Mouse (Mus musculus) midbrain, embryonic 13.5 days (tissue): ENCODE results near the gene Spns3. TPM values are rescaled to one million over a fixed set of nuclear protein-coding genes. Genes with fewer than 3 reads are reported as not detected.
A peak's percentile ranks its signal among the peaks of the same experiment; 100 is the strongest.

Experiments used
- ATAC-seq: fragments of 200-750 bp; cut with Nextera tagmentation; 2 replicates; pipeline ENCODE4 v1.8.0; 2017; ENCODE audit warnings: mild to moderate bottlenecking, moderate TSS enrichment, moderate library complexity
- H3K27ac ChIP-seq: fragments of 300-500 bp; sonication (generic); 2 replicates; pipeline ENCODE4 v1.5.1; 2015; ENCODE audit warnings: inconsistent platforms, mild to moderate bottlenecking, moderate library complexity
- H3K27me3 ChIP-seq: fragments of 300-500 bp; sonication (generic); 2 replicates; pipeline ENCODE4 v1.6.1; 2015; ENCODE audit warnings: mild to moderate bottlenecking, inconsistent platforms
- H3K36me3 ChIP-seq: fragments of 300-500 bp; sonication (generic); 2 replicates; pipeline ENCODE4 v1.6.1; 2015; ENCODE audit warnings: mild to moderate bottlenecking, inconsistent platforms
- H3K4me1 ChIP-seq: fragments of 300-500 bp; sonication (generic); replicated peaks from 2 replicates; pipeline ENCODE4 v1.6.1; 2015; ENCODE audit warnings: inconsistent platforms
- H3K4me2 ChIP-seq: fragments of 300-500 bp; sonication (generic); replicated peaks from 2 replicates; pipeline ENCODE4 v1.6.1; 2015; ENCODE audit warnings: moderate library complexity, mild to moderate bottlenecking, inconsistent platforms
- H3K4me3 ChIP-seq: fragments of 300-500 bp; sonication (generic); replicated peaks from 2 replicates; pipeline ENCODE4 v1.5.1; 2015; ENCODE audit warnings: mild to moderate bottlenecking, inconsistent platforms
- H3K9ac ChIP-seq: fragments of 300-500 bp; sonication (generic); replicated peaks from 2 replicates; pipeline ENCODE4 v1.6.1; 2015; ENCODE audit warnings: mild to moderate bottlenecking, inconsistent platforms
- H3K9me3 ChIP-seq: fragments of 300-500 bp; sonication (generic); 2 replicates; pipeline ENCODE4 v1.6.1; 2016; ENCODE audit warnings: mild to moderate bottlenecking, inconsistent platforms
- WGBS: fragments of 180-500 bp; shearing (Covaris S2); methylation state at CpG from one replicate; pipeline ENCODE4 v1.1.7; 2015; 5-methylcytosine and 5-hydroxymethylcytosine counted together
- polyA plus RNA-seq: library from polyadenylated mRNA; unstranded; fragments of >200 nt; fragmentation: Nextera tagmentation; extraction: Ambion mirVana; gene quantifications from 2 replicates; pipeline ENCODE4 v1.2.1, GENCODE M21; 2015

The Spns3 gene
- 0.10 TPM in 1 of 2 replicates, not detected in the other for polyA plus RNA-seq

DNA sequence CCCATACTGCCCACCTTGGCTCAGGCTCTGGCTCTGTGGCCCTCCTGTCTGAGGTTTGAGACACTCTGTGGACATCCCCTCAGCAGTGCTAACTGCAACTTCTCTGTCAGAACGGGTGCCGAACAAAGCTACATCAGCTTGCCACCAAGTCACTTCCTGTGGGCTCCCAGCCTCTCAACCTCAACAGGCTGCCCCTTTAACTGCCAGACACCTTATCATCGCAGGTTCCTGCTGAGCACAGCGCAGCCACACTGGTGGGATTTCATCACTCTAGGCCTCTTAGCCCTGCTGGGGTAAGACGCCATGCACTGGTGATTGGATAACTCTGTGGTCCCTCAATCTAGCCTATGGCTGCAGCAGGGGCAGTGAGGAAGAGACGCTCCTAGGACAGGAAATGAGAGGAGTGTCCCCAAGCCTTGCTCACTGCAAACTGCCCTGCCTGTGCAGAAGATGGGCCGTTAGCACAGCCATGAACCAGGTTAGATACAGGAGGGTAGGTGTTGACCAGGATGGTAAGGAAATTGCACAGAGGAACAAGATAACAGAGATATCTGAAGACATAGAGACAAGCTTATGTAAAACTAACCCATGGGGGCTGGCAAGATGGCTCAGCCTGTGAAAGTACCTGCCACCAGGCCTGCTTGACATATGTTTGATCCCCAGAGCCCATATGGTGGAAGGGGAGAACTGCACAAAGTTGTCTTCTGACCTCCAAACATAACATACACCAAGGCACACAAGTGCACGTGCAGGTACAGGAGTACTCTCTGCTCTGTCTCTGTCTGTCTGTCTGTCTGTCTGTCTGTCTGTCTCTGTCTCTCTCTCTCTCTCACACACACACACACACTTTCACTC lies at the start of gene Spns3:
Spns3 (minus strand) TSS at position 373 of the 855 bp plus-strand sequence.
- Histone ChIP-seq H3K4me2 (no peak within 1 kb of the TSS), H3K9me3 (no peaks in the 10 kb centered on the region), H3K9ac (no peak within 1 kb of the TSS), H3K27me3 (no peaks in the 10 kb centered on the region), H3K36me3 (no peaks in the 10 kb centered on the region), H3K27ac (no peak within 1 kb of the TSS), H3K4me1 (no peaks in the 10 kb centered on the region), H3K4me3 (no peak within 1 kb of the TSS)
- 81% methylated on average over 8 of the region's 8 CpGs for WGBS
- no peak for ATAC-seq

DNA sequence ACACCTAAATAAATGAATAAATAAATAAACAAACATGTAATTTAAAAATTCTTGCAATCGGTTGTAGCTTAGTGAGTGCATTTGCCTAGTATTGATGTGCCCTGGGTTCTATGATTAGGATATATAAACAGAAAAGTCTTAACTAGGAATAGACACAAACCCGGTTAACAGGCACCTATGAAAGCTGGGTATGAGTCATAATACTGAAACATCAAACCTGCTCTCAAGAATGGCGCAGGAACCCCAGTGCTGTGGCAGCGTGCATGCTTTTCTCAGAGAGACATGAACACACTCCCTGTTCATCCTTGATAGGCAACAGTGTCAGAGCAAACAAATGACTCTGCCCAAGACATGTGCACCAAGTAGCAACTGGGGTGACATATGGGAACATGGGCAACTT lies 47.5 kb upstream of the Spns3 start:
- Histone ChIP-seq H3K4me1 (no peaks in the 10 kb centered on the region), H3K4me2 (no peak overlapping the region), H3K36me3 (no peaks in the 10 kb centered on the region), H3K9ac (no peak overlapping the region), H3K9me3 (no peaks in the 10 kb centered on the region), H3K4me3 (no peak overlapping the region), H3K27me3 (no peaks in the 10 kb centered on the region), H3K27ac (no peak overlapping the region)
- 91% methylated on average over 4 of the region's 4 CpGs for WGBS
- ATAC-seq = no peak

DNA sequence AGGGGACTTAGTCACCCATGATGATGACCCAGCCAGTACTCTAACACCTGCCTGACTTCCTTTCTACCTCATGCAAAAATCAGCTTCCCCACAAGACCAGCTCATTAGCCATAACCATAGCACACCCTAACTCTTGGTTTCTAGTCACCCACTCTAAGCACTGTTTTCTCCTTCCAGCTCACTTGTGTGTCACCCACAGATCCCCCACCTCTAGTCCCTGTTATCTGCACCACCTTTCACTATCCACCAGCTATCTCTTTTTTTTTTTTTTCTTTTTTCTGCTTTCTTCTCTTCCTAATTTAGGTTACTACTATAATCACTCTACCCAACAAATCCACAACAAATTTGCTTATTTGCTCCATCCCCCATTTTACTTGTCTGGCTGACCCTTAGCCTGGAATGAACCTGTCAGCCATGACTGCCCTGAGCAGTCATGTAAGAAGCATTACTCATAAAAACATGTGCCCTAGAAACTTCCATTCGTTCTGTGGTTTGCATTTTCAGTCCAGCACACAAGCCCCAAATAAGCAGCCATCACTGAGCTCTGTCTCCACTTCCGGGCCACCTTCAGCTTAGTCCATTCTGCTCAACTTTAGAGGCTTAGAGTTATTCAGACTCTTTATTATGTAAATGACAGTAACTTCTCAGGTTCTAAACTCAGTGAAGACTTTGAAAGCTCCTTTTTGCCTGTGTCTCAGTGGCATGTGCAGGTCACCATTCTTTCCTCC lies 44.9 kb upstream of the Spns3 start:
- no peak for ATAC-seq
- 54% methylated on average over 2 of the region's 2 CpGs for WGBS
- Histone ChIP-seq H3K27ac (no peak overlapping the region), H3K4me3 (no peak overlapping the region), H3K4me2 (no peak overlapping the region), H3K9ac (no peak overlapping the region), H3K27me3 (no peaks in the 10 kb centered on the region), H3K4me1 (no peaks in the 10 kb centered on the region), H3K9me3 (no peaks in the 10 kb centered on the region), H3K36me3 (no peaks in the 10 kb centered on the region)

DNA sequence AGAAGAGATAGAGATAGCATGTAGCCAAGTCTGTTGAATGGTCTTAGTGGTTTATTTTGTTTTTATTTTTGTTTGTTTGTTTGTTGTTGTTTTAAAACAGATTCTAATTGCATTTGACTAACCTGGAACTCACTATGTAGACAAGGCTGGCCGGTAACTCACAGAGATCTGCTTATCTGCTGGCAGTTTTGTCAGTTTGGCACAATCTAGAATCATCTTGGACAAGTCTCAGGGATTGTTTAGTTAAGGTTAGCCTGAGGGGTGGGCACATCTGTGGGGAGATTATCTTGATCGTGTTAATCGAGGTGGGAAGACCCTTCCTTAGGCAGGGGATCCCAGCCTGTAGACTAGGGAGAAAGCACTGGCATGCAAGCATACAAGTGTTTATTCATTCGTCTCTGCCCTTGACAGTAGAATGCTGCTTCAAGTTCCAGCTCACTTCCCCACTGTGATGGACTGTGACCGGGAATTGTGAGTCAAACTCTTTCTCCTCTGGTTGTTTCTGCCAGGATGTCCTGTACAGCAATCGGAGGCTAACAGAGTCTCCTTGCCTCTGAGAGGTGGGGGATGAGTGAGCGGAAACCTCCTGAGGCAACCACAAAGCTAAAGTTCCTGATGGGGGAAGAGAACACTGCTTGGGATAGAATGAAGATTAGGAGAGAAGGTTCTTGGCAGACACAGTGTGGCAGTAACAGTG lies 37.4 kb upstream of the Spns3 start:
- Histone ChIP-seq H3K4me2 (no peak overlapping the region), H3K36me3 (no peaks in the 10 kb centered on the region), H3K4me3 (no peak overlapping the region), H3K9ac (no peak overlapping the region), H3K4me1 (no peaks in the 10 kb centered on the region), H3K27ac (no peak overlapping the region), H3K27me3 (no peaks in the 10 kb centered on the region), H3K9me3 (no peaks in the 10 kb centered on the region)
- ATAC-seq = no peak
- WGBS = 64% methylated on average over 7 of the region's 7 CpGs

DNA sequence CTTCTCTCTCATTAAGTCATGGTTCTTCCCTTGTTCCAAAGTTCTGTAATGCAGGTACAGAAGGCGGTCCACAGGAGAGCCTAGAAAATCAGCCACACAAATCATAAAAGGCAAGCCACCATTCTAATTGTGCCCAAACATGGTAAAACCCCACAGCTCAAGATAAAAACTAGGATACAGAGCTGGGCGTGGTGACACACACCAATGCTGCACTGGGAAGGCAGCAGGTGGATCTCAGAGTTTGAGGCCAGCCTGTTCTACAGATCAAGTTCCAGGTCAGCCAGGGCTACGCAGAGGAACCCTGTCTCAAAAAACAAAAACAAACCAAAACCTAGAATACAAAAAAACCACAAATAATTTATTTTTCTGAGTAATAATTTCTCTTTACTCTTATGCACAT lies 36.3 kb upstream of the Spns3 start:
- 93% methylated on average over 3 of the region's 3 CpGs for WGBS
- H3K4me3 ChIP-seq = no peak overlapping the region
- no peak for ATAC-seq
- no peaks in the 10 kb centered on the region for H3K27me3 ChIP-seq
- H3K9me3 ChIP-seq = no peaks in the 10 kb centered on the region
- no peak overlapping the region for H3K27ac ChIP-seq
- no peaks in the 10 kb centered on the region for H3K36me3 ChIP-seq
- no peak overlapping the region for H3K9ac ChIP-seq
- no peaks in the 10 kb centered on the region for H3K4me1 ChIP-seq
- H3K4me2 ChIP-seq = no peak overlapping the region

DNA sequence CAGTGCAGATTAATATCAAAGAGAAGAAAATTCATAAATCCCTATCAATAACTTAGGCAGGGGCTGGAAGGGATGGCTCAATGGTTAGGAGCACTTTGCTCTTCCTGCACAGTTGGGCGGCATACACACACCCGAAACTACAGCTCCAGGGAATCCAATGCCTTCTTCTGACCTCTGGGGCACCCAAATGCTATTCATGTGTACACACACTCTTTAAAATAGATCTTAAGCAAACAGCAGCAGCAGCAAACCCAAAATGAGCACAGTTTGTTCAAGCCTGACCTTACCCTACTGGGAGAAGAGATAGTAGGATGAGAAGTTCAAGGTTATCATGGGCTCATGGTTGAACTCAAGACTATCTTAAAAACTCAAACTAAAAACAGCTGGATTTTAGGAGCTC lies 32.8 kb upstream of the Spns3 start:
- Histone ChIP-seq H3K4me3 (no peak overlapping the region), H3K36me3 (no peaks in the 10 kb centered on the region), H3K4me1 (no peaks in the 10 kb centered on the region), H3K9me3 (no peaks in the 10 kb centered on the region), H3K27me3 (no peaks in the 10 kb centered on the region), H3K4me2 (no peak overlapping the region), H3K27ac (no peak overlapping the region), H3K9ac (no peak overlapping the region)
- ATAC-seq = no peak
- 80% methylated on average over 2 of the region's 2 CpGs for WGBS

DNA sequence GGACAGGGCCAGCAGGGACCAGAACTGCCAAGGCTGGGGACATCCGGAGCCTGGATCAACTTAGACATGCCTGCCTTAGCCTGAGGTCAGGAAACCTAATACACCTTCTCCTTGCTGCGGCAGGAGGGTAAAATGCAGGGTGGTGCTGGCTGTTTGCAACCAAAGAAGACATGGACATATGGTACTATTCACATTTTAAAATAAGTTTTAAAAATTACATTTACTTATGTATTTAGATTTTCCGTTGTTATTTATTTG lies 32.1 kb upstream of the Spns3 start:
- Histone ChIP-seq H3K4me1 (peaks cover 2% of the 10 kb centered on the region; the same call in 1 of the 2 replicates), H3K4me2 (no peak overlapping the region), H3K27me3 (no peaks in the 10 kb centered on the region), H3K4me3 (no peak overlapping the region), H3K36me3 (no peaks in the 10 kb centered on the region), H3K9me3 (no peaks in the 10 kb centered on the region), H3K9ac (no peak overlapping the region), H3K27ac (no peak overlapping the region)
- 81% methylated on average over 3 of the region's 3 CpGs for WGBS
- no peak for ATAC-seq

DNA sequence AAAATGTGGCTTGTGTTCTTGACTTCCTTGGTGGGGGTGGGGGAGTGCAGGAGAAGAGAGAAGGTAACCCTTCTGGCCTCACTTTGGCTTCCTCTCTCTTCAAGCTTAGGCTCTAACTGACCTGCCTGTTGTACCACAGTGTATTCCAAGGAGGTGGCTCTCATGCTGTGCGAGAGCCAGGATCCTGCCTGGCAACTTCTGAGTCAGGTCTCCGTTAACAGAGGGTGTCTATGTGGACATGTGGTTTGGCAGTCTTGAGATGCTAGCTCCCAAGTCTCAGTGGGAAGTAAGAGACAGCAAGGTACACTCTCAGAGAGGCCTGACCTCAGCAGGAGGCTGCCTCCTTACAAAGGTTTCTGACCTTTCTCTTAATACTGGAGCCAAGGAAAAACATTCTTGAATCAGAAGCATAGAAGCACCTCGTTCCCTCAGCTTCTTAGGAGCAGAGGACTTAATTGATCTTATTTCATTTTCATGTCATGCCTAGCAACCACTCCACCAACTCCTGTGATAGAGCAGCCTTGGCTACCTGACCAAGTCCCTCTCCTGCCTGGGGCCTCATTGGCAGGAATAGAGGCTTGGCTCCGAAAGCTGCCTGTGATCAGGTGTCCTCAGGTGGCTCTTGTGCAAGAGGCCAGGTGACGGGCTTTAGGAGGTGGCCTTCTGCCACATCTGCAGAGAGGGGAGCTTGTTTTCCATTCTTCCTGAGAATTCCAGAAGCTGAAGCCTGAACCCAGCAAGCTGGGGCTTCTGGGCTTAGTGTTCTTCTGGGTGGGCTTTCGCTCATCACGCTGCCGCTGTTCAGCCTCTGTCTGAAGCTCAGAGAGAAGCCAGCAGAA lies 31.5 kb upstream of the Spns3 start:
- H3K4me2 ChIP-seq = no peak overlapping the region
- H3K4me3 ChIP-seq = no peak overlapping the region
- no peak for ATAC-seq
- H3K36me3 ChIP-seq = no peaks in the 10 kb centered on the region
- H3K27me3 ChIP-seq = no peaks in the 10 kb centered on the region
- peaks cover 7% of the 10 kb centered on the region for H3K4me1 ChIP-seq
- 74% methylated on average over 8 of the region's 8 CpGs for WGBS
- H3K27ac ChIP-seq = no peak overlapping the region
- H3K9ac ChIP-seq = no peak overlapping the region
- no peaks in the 10 kb centered on the region for H3K9me3 ChIP-seq

DNA sequence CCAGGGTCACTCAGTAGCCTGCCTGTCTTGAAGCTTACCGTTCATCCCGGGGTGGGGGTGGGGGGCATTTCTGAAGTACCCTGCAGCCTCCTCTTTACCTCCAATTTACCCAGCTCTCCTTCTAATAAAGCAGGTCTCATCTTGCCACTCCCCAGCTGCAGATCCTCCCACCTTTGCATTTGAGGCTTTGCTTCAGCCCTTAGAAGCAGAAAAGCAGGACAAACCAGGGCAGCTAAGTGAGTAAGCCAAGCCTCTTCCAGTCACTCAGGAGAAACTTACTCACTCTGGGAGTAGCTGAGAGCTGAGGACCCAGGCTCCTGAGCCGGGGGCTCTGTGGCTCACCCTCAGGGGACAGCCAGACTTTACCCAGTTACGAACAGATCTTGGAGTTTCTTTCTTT lies 28.2 kb upstream of the Spns3 start:
- ATAC-seq = no peak

DNA sequence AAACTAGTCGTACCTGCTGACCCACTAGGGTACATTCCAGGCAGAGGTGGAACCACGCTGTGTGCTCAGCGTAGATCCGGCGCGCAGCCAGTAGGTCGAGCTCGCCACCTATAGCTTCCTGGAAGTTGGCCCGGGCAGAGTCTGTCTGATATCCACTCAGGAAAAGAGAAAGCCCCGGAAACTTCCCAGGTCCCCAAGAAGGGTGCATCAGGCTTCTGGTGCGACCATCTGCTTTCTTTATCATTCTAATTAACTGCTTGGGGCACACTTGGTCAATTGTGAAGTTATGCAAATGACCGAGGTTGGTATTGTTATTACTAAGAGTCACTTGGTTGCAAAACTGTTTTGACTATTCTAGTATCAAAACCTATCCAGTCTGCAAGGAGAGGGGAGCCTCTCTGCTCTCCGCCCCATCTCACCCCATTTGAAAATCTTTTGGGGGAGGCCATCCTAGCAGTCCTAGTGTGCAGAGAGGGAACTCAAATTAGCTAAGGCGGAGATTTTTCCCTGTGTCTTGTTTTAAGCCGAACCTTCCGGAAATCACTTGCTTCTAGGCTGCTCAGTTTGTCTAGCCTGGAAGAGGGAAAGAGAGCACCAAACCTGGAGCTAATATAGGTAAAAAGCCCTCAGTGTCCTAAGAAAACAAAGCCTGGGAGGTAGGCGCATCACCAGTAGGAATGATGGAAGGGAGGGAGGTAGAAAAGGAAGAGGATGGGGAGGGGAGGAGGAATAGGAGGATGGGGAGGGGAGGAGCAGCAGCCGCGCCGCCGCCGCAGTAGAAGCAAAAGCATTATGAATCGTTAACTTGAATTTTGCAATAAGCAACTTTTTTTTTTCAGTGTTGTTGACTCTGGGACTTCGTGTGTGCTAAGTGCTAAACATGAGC lies 26.4 kb upstream of the Spns3 start:
- ATAC-seq = peak; percentile 63
- peak overlapping the region; percentile 59 for H3K9ac ChIP-seq
- H3K36me3 ChIP-seq = no peaks in the 10 kb centered on the region
- H3K4me2 ChIP-seq = peak overlapping the region; percentile 49
- H3K4me1 ChIP-seq = peaks cover 15% of the 10 kb centered on the region
- no peaks in the 10 kb centered on the region for H3K27me3 ChIP-seq
- WGBS = 1% methylated on average over 24 of the region's 24 CpGs
- H3K27ac ChIP-seq = peak overlapping the region; percentile 27
- peak overlapping the region; percentile 27 for H3K4me3 ChIP-seq
- H3K9me3 ChIP-seq = no peaks in the 10 kb centered on the region

More for the DNA sequence above, 28.2 kb upstream of the Spns3 start:
- no peaks in the 10 kb centered on the region for H3K36me3 ChIP-seq
- no peak overlapping the region for H3K27ac ChIP-seq
- peaks cover 15% of the 10 kb centered on the region for H3K4me1 ChIP-seq
- no peaks in the 10 kb centered on the region for H3K27me3 ChIP-seq
- H3K9ac ChIP-seq = no peak overlapping the region
- no peak overlapping the region for H3K4me2 ChIP-seq
- H3K9me3 ChIP-seq = no peaks in the 10 kb centered on the region
- WGBS = 81% methylated on average over 4 of the region's 4 CpGs
- H3K4me3 ChIP-seq = no peak overlapping the region

DNA sequence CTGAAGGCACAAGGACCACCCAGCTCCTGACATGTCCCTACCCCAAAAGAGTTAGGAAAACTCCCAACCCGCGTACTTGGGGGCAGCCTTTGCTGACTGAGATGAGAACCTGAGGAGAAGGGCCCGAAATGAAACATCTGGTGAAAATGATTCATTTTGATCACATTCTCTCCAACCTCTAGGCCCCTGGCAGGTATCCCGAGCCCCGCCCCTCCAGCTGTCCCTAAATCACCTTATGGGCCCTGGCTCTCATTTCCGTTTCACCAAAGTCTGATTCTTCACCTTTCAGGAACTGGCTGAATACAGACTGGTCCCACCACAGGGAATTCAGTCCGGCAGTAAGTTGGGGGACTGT lies 25.8 kb upstream of the Spns3 start:
- WGBS = 19% methylated on average over 7 of the region's 7 CpGs
- peak overlapping the region; percentile 27 for H3K4me3 ChIP-seq
- H3K4me2 ChIP-seq = peak overlapping the region; percentile 49
- no peak; the same call in 1 of the 2 replicates for ATAC-seq
- H3K36me3 ChIP-seq = no peaks in the 10 kb centered on the region
- no peaks in the 10 kb centered on the region for H3K9me3 ChIP-seq
- peaks cover 15% of the 10 kb centered on the region for H3K4me1 ChIP-seq
- H3K27me3 ChIP-seq = peaks cover 4% of the 10 kb centered on the region; the same call in 1 of the 2 replicates
- no peak overlapping the region for H3K9ac ChIP-seq
- no peak overlapping the region for H3K27ac ChIP-seq
